ENCODE assay signal across 17 mouse cellular contexts in the genomic region with DNA sequence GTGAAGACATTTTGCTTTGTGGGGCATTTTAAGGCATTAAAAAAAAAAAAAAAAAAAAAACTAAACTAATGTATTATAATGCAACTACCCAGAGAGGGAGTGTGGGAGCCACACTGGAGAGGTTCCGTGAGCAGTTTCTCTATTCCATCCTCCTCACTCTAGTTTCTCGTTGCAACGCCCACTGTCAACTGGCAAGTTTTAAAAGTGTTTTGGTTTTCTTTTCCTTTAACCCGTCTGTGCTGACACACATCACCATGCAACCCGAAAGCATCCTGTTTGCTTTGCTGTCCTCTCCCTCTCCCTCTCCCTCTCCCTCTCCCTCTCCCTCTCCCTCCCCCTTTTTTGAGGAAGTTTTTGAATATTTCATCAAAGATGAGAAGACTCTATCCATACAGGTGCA.
DNase-seq lines count a peak whose midpoint lies in the region; ATAC-seq and TF ChIP-seq lines count a peak whose summit lies in the region.
"Had no signal": no experiment of that assay in that cellular context is flagged by ENCODE, and none has a peak within 500 bp of the region (broad histone marks: within the 10 kb centered on the region; RNA-seq: fewer than 3 reads in every experiment).

No protein-coding gene starts in this region.

- no peak overlapping the region for H3K9ac ChIP-seq in heart, adult 2 months (ENCODE audit: low read depth, low read length)
- H3K9ac ChIP-seq: liver, embryonic 12.5 days; neural tube, embryonic 12.5 days had no signal

- peaks cover 1% of the 10 kb centered on the region; the same call in 1 of the 2 replicates for H3K4me1 ChIP-seq in heart, adult 2 months (ENCODE audit: control insufficient read depth, insufficient read depth, low read length)
- H3K4me1 ChIP-seq: liver, embryonic 12.5 days; neural tube, embryonic 12.5 days had no signal

- TF ChIP-seq POLR2A in heart, adult 2 months (IDR thresholded peaks at IDR 0.05; ENCODE audit: insufficient read depth, low read depth, low read length): no peak

- H3K27ac ChIP-seq in left cerebral cortex, adult 2 months: no peak overlapping the region
- no peak overlapping the region for H3K27ac ChIP-seq in heart, adult 2 months
- H3K27ac ChIP-seq: liver, embryonic 12.5 days; neural tube, embryonic 12.5 days had no signal

- no peaks in the 10 kb centered on the region for H3K27me3 ChIP-seq in heart, adult 2 months (ENCODE audit: control insufficient read depth, insufficient read depth, low read length)
- H3K27me3 ChIP-seq: CH12.LX; liver, embryonic 12.5 days; neural tube, embryonic 12.5 days had no signal

- WGBS in heart, adult 2 months: 53% methylated on average over 5 of the region's 5 CpGs

- TF ChIP-seq CTCF in left cerebral cortex, adult 2 months (IDR thresholded peaks at IDR 0.05): no peak; the same call in none of the 2 replicates
- no peak for TF ChIP-seq CTCF in heart, adult 2 months (IDR thresholded peaks at IDR 0.05)

- H3K4me3 ChIP-seq in left cerebral cortex, adult 2 months: no peak overlapping the region
- no peak overlapping the region for H3K4me3 ChIP-seq in heart, adult 2 months
- H3K4me3 ChIP-seq: erythroblast, embryonic 14.5 days; liver, embryonic 12.5 days; neural tube, embryonic 12.5 days had no signal

- intact Hi-C loops in left cerebral cortex, adult 2 months (cut with DNase I): no loop called here
- intact Hi-C loops in left cerebral cortex, postnatal 10 days (cut with DNase I): no loop called here
- intact Hi-C loops in heart, adult 2 months (cut with DNase I): no loop called here

- peak; percentile 10 to 22 for DNase-seq in left cerebral cortex, adult 2 months (ENCODE audit: extremely low spot score in 1 of 2, low spot score in 2 of 2)
- DNase-seq in left cerebral cortex, postnatal 10 days (ENCODE audit: extremely low spot score in 1 of 2, low spot score in 2 of 2): no peak
- DNase-seq in induced T-regulatory cell, adult 2 months (ENCODE audit: low read depth): peak; percentile 58
- peak; percentile 11 to 22 for DNase-seq in right cerebral cortex, postnatal 36 days (ENCODE audit: low spot score in 2 of 2)
- DNase-seq in kidney, postnatal 36 days: no peak
- DNase-seq in heart, adult 2 months: no peak
- DNase-seq: adrenal gland, postnatal 10 days; cerebellum, adult 18-20 months; cerebellum, postnatal 36 days; gastrocnemius, postnatal 10 days; kidney, adult 9 months had no signal

- no peaks in the 10 kb centered on the region for H3K79me2 ChIP-seq in heart, adult 2 months (replicated peaks; ENCODE audit: control insufficient read depth, insufficient read depth, low read length)

- no peaks in the 10 kb centered on the region for H3K36me3 ChIP-seq in heart, adult 2 months (ENCODE audit: control insufficient read depth, insufficient read depth, low read length)
- H3K36me3 ChIP-seq: liver, embryonic 12.5 days; neural tube, embryonic 12.5 days had no signal

- no peak for TF ChIP-seq EP300 in heart, adult 2 months (IDR thresholded peaks at IDR 0.05; ENCODE audit: insufficient read depth, low read depth, low read length)

- peak; percentile 68 for ATAC-seq in CD4-positive, CD25-positive, alpha-beta regulatory T cell, adult 4 months
- ATAC-seq: forebrain, embryonic 14.5 days; liver, embryonic 12.5 days had no signal

Comparison
In these comparisons a context has a peak if more than half of its experiments do, and no peak if none do; other contexts are left out.
1. DNase-seq: peak in left cerebral cortex, adult 2 months (2 of 2), induced T-regulatory cell, adult 2 months (single experiment) and right cerebral cortex, postnatal 36 days (2 of 2); none in left cerebral cortex, postnatal 10 days (0 of 2), kidney, postnatal 36 days (0 of 2) and heart, adult 2 months (0 of 2).